Mouse (Mus musculus) liver, adult 2 months (tissue): ENCODE measurements at regions not wholly inside any gene's neighbourhood (a gene's known extent, or its start where the extent isn't known, plus 50 kb on each side); places are given as distances from the start of the nearest gene placed in this dataset.
A peak's percentile ranks its signal among the peaks of the same experiment; 100 is the strongest.
"Not testable (repeated sequence)": the region's sequence is repeated elsewhere in the genome, so short reads cannot be mapped to it uniquely, and the experiment has no call there.

Experiments
- DNase-seq: peaks from one replicate; pipeline ENCODE4 v3.0.0-alpha.2; 2011; ENCODE audit warnings: low read depth, low spot score; ENCODE audit errors: extremely low read depth
- H3K27ac ChIP-seq: fragments of 200-500 bp; replicated peaks from 2 replicates; pipeline ENCODE4 v1.5.1; 2012; ENCODE audit warnings: low read depth, mild to moderate bottlenecking, control low read depth, inconsistent platforms, low read length; ENCODE audit not compliant: insufficient read depth
- H3K27me3 ChIP-seq: fragments of 200-500 bp; 2 replicates; pipeline ENCODE4 v1.6.1; 2012; ENCODE audit warnings: mild to moderate bottlenecking, moderate library complexity, low read length, inconsistent platforms; ENCODE audit not compliant: control insufficient read depth, insufficient read depth
- H3K36me3 ChIP-seq: fragments of 200-500 bp; 2 replicates; pipeline ENCODE4 v1.6.1; 2012; ENCODE audit warnings: low read length, inconsistent platforms; ENCODE audit not compliant: control insufficient read depth, insufficient read depth
- H3K4me1 ChIP-seq: fragments of 200-500 bp; 2 replicates; pipeline ENCODE4 v1.6.1; 2011; ENCODE audit warnings: low read length; ENCODE audit not compliant: control insufficient read depth, insufficient read depth
- H3K4me3 ChIP-seq: fragments of 200-500 bp; 2 replicates; pipeline ENCODE4 v1.5.1; 2011; ENCODE audit warnings: low read depth, mild to moderate bottlenecking, control low read depth, low read length, moderate library complexity; ENCODE audit not compliant: insufficient read depth
- H3K79me2 ChIP-seq: fragments of 200-500 bp; 2 replicates; pipeline ENCODE4 v1.6.1; 2012; ENCODE audit warnings: inconsistent platforms, mild to moderate bottlenecking, low read length, moderate library complexity; ENCODE audit not compliant: control insufficient read depth, insufficient read depth
- H3K9ac ChIP-seq: fragments of 200-500 bp; 2 replicates; pipeline ENCODE4 v1.6.1; 2012; ENCODE audit warnings: low read depth, mild to moderate bottlenecking, control low read depth, inconsistent platforms, low read length
- CTCF ChIP-seq: fragments of 200-500 bp; IDR thresholded peaks from 2 replicates; pipeline ENCODE4 v1.5.1; 2011; ENCODE audit warnings: low read depth, low read length, control low read depth
- POLR2A ChIP-seq: fragments of 200-500 bp; IDR thresholded peaks from 2 replicates; pipeline ENCODE4 v1.6.1; 2011; ENCODE audit warnings: low read length, control low read depth; ENCODE audit not compliant: insufficient read depth; ENCODE audit errors: extremely low read depth
- WGBS: fragments of 180-500 bp; shearing (Covaris S2); methylation state at CpG from one replicate; pipeline ENCODE4 v1.1.7; 2018; 5-methylcytosine and 5-hydroxymethylcytosine counted together

GRCm38 (mm10) chr11:20390622-20391021, 58.1 kb upstream of the Slc1a4 start:
- TF ChIP-seq CTCF (no peak), POLR2A (no peak)
- H3K4me1 ChIP-seq: no peaks in the 10 kb centered on the region
- H3K27ac ChIP-seq: no peak overlapping the region
- H3K79me2 ChIP-seq: no peaks in the 10 kb centered on the region
- H3K4me3 ChIP-seq: no peak overlapping the region
- no peak overlapping the region for H3K9ac ChIP-seq
- DNase-seq: no peak
- no peaks in the 10 kb centered on the region for H3K27me3 ChIP-seq
- 83% methylated on average over 3 of the region's 3 CpGs for WGBS
- H3K36me3 ChIP-seq: no peaks in the 10 kb centered on the region

- not testable (repeated sequence) for H3K4me1 ChIP-seq, DNase-seq, H3K36me3 ChIP-seq, H3K27ac ChIP-seq, H3K4me3 ChIP-seq, H3K27me3 ChIP-seq, H3K79me2 ChIP-seq, H3K9ac ChIP-seq
- 98% methylated on average over 3 of the region's 3 CpGs for whole genome bisulfite sequencing
Observed at GRCm38 (mm10) chr11:20393302-20393701, 60.8 kb upstream of the Slc1a4 start.

- DNase-seq, H3K27ac ChIP-seq, H3K4me3 ChIP-seq, H3K9ac ChIP-seq, H3K4me1 ChIP-seq, H3K36me3 ChIP-seq, H3K79me2 ChIP-seq, H3K27me3 ChIP-seq: not testable (repeated sequence)
- 94% methylated on average over 3 of the region's 3 CpGs for WGBS
Observed at GRCm38 (mm10) chr11:20393807-20394206, 61.3 kb upstream of the Slc1a4 start.

- H3K4me3 ChIP-seq: no peak overlapping the region
- TF ChIP-seq CTCF: no peak
- no peak for TF ChIP-seq POLR2A
- no peaks in the 10 kb centered on the region for H3K79me2 ChIP-seq
- no peaks in the 10 kb centered on the region for H3K27me3 ChIP-seq
- H3K27ac ChIP-seq: no peak overlapping the region
- peaks cover 3% of the 10 kb centered on the region; the same call in 1 of the 2 replicates for H3K4me1 ChIP-seq
- no peak overlapping the region for H3K9ac ChIP-seq
- 27% methylated on average over 7 of the region's 7 CpGs for WGBS
- no peaks in the 10 kb centered on the region for H3K36me3 ChIP-seq
- DNase-seq: peak; percentile 91
Observed at GRCm38 (mm10) chr11:20395848-20396203, 63.3 kb upstream of the Slc1a4 start.

- Histone ChIP-seq H3K4me1 (peaks cover 3% of the 10 kb centered on the region; the same call in 1 of the 2 replicates), H3K79me2 (no peaks in the 10 kb centered on the region), H3K4me3 (no peak overlapping the region), H3K9ac (no peak overlapping the region), H3K36me3 (no peaks in the 10 kb centered on the region), H3K27me3 (no peaks in the 10 kb centered on the region), H3K27ac (0 out of 2 replicates have a peak overlapping the region, but pooled peaks have one; percentile 4)
- peak; percentile 96 for DNase-seq
- 21% methylated on average over 11 of the region's 11 CpGs for WGBS
- no peak for TF ChIP-seq POLR2A
- TF ChIP-seq CTCF: no peak
Observed at GRCm38 (mm10) chr11:20396204-20396848, 63.8 kb upstream of the Slc1a4 start.

GRCm38 (mm10) chr11:20396884-20397283, 64.4 kb upstream of the Slc1a4 start:
- Histone ChIP-seq H3K9ac (no peak overlapping the region), H3K36me3 (no peaks in the 10 kb centered on the region), H3K79me2 (no peaks in the 10 kb centered on the region), H3K4me3 (no peak overlapping the region), H3K27me3 (no peaks in the 10 kb centered on the region), H3K27ac (no peak overlapping the region), H3K4me1 (peaks cover 3% of the 10 kb centered on the region; the same call in 1 of the 2 replicates)
- no peak for DNase-seq
- 12% methylated on average over 3 of the region's 3 CpGs for WGBS
- no peak for TF ChIP-seq POLR2A
- TF ChIP-seq CTCF: no peak
